Mouse (Mus musculus) ovary, postnatal 10 days (tissue): ENCODE results near the gene Fbxo2.
A peak's percentile ranks its signal among the peaks of the same experiment; 100 is the strongest.

ENCODE experiments used
- DNase-seq: peaks from one replicate; pipeline ENCODE4 v3.0.0; 2022; ENCODE audit warnings: low spot score

The Fbxo2 gene

GRCm38 (mm10) chr4:148143721-148144120 lies 16.7 kb upstream of the Fbxo2 start:
- DNase-seq, result no peak

- no peak for DNase-seq
Measured at GRCm38 (mm10) chr4:148147714-148148113, 12.7 kb upstream of the Fbxo2 start.

GRCm38 (mm10) chr4:148149540-148149939 lies 10.9 kb upstream of the Fbxo2 start:
- no peak for DNase-seq

GRCm38 (mm10) chr4:148150242-148150641 lies 10.2 kb upstream of the Fbxo2 start:
- DNase-seq, result no peak

- DNase-seq, result no peak
Measured at GRCm38 (mm10) chr4:148150953-148151266, 9.5 kb upstream of the Fbxo2 start.

GRCm38 (mm10) chr4:148151267-148152168 lies 8.9 kb upstream of the Fbxo2 start, which contains the start of gene Fbxo6:
Gene Fbxo6, minus strand, starts transcription at chr4:148152140.
- peak; percentile 58 for DNase-seq

GRCm38 (mm10) chr4:148152547-148152946 lies 7.9 kb upstream of the Fbxo2 start:
- DNase-seq, result no peak

GRCm38 (mm10) chr4:148154006-148154405 lies 6.4 kb upstream of the Fbxo2 start:
- DNase-seq, result no peak

- DNase-seq, result no peak
Measured at GRCm38 (mm10) chr4:148154982-148155381, 5.4 kb upstream of the Fbxo2 start.

- DNase-seq, result no peak
Measured at GRCm38 (mm10) chr4:148158436-148159348, 1.7 kb upstream of the Fbxo2 start.

- peak; percentile 36 for DNase-seq
Measured at GRCm38 (mm10) chr4:148159544-148160435, 631 bp upstream of the Fbxo2 start.

- peak; percentile 48 for DNase-seq
Measured at GRCm38 (mm10) chr4:148164002-148164439, 3.6 kb downstream of the Fbxo2 start.

GRCm38 (mm10) chr4:148164461-148164860 lies 4.0 kb downstream of the Fbxo2 start:
- no peak for DNase-seq

GRCm38 (mm10) chr4:148165551-148165950 lies 5.1 kb downstream of the Fbxo2 start:
- DNase-seq, result no peak

- DNase-seq, result no peak
Measured at GRCm38 (mm10) chr4:148166431-148166830, 6.0 kb downstream of the Fbxo2 start.

GRCm38 (mm10) chr4:148166986-148167385 lies 6.6 kb downstream of the Fbxo2 start:
- DNase-seq, result no peak

- no peak for DNase-seq
Measured at GRCm38 (mm10) chr4:148168287-148168686, 7.9 kb downstream of the Fbxo2 start.

GRCm38 (mm10) chr4:148169586-148169985 lies 9.2 kb downstream of the Fbxo2 start:
- DNase-seq, result no peak

- DNase-seq, result no peak
Measured at GRCm38 (mm10) chr4:148170842-148171241, 10.4 kb downstream of the Fbxo2 start.

- no peak for DNase-seq
Measured at GRCm38 (mm10) chr4:148171261-148171660, 10.8 kb downstream of the Fbxo2 start.

- no peak for DNase-seq
Measured at GRCm38 (mm10) chr4:148173811-148174494, 13.5 kb downstream of the Fbxo2 start.
